Mouse (Mus musculus) hindbrain, embryonic 16.5 days (tissue): Measurements from ENCODE around the gene Oxct1. TPM values are rescaled to one million over a fixed set of nuclear protein-coding genes. Genes with fewer than 3 reads are reported as not detected.

ENCODE experiments used
- ATAC-seq: fragments of 200-750 bp; cut with Nextera tagmentation; 2 replicates; pipeline ENCODE4 v1.8.0; 2017; ENCODE audit warnings: moderate TSS enrichment, moderate library complexity
- H3K27ac ChIP-seq: fragments of 300-500 bp; sonication (generic); 2 replicates; pipeline ENCODE4 v1.5.1; 2014; ENCODE audit warnings: low read depth, mild to moderate bottlenecking, control low read depth, low read length, moderate library complexity
- H3K27me3 ChIP-seq: fragments of 300-500 bp; sonication (generic); replicated peaks from 2 replicates; pipeline ENCODE4 v1.6.1; 2014; ENCODE audit warnings: low read length; ENCODE audit not compliant: control insufficient read depth, insufficient read depth
- H3K36me3 ChIP-seq: fragments of 300-500 bp; sonication (generic); 2 replicates; pipeline ENCODE4 v1.6.1; 2014; ENCODE audit warnings: mild to moderate bottlenecking, low read length, moderate library complexity, mixed read lengths; ENCODE audit not compliant: control insufficient read depth, insufficient read depth
- H3K4me1 ChIP-seq: fragments of 300-500 bp; sonication (generic); 2 replicates; pipeline ENCODE4 v1.6.1; 2014; ENCODE audit warnings: low read depth, low read length; ENCODE audit not compliant: control insufficient read depth, insufficient read depth
- H3K4me2 ChIP-seq: fragments of 300-500 bp; sonication (generic); 2 replicates; pipeline ENCODE4 v1.6.1; 2014; ENCODE audit warnings: mild to moderate bottlenecking, low read length, control low read depth, moderate library complexity
- H3K4me3 ChIP-seq: fragments of 300-500 bp; sonication (generic); 2 replicates; pipeline ENCODE4 v1.5.1; 2014; ENCODE audit warnings: mild to moderate bottlenecking, low read length, control low read depth, moderate library complexity
- H3K9ac ChIP-seq: fragments of 300-500 bp; sonication (generic); 2 replicates; pipeline ENCODE4 v1.6.1; 2014; ENCODE audit warnings: low read depth, mild to moderate bottlenecking, control low read depth, low read length, moderate library complexity
- H3K9me3 ChIP-seq: fragments of 300-500 bp; sonication (generic); 2 replicates; pipeline ENCODE4 v1.6.1; 2014; ENCODE audit warnings: mild to moderate bottlenecking, low read length, moderate library complexity; ENCODE audit not compliant: control insufficient read depth
- WGBS: fragments of 180-500 bp; shearing (Covaris S2); extraction: QIAGEN DNeasy Blood & Tissue Kit; methylation state at CpG from one replicate; pipeline ENCODE4 v1.1.7; 2014; 5-methylcytosine and 5-hydroxymethylcytosine counted together
- polyA plus RNA-seq: library from polyadenylated mRNA; unstranded; fragments of >200 nt; fragmentation: Nextera tagmentation; extraction: Ambion mirVana; gene quantifications from 2 replicates; pipeline ENCODE4 v1.2.1, GENCODE M21; 2015

Oxct1 gene
- polyA plus RNA-seq, 1 experiment from 2014 or later, result 495 TPM

DNA sequence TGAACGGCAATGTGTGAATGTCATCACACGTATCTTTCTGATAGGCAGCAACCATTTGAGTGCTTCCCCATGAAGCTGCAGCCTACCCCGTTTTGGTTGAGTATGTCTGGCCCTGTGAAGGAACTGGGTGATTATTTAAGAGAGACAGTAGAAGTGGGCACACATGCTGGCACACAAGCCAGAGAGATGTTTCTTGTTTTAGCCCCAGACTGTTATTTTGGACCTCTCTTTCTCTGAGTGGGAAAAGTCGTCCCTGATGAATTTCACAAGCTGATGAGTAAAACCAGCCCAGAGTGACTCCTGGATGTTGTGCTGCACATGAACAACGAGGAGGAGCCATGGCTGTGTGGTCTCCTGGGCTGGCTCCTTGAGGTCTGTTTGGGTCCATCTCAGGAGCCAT is 37.4 kb downstream of the Oxct1 start:
- H3K4me3 ChIP-seq, result no peak overlapping the region
- no peaks in the 10 kb centered on the region for H3K9me3 ChIP-seq
- no peak overlapping the region for H3K27ac ChIP-seq
- no peak for ATAC-seq
- H3K4me1 ChIP-seq, result no peaks in the 10 kb centered on the region
- H3K9ac ChIP-seq, result no peak overlapping the region
- no peaks in the 10 kb centered on the region for H3K27me3 ChIP-seq
- no peak overlapping the region for H3K4me2 ChIP-seq
- peaks cover 18% of the 10 kb centered on the region for H3K36me3 ChIP-seq
- 86% methylated on average over 5 of the region's 5 CpGs for WGBS

DNA sequence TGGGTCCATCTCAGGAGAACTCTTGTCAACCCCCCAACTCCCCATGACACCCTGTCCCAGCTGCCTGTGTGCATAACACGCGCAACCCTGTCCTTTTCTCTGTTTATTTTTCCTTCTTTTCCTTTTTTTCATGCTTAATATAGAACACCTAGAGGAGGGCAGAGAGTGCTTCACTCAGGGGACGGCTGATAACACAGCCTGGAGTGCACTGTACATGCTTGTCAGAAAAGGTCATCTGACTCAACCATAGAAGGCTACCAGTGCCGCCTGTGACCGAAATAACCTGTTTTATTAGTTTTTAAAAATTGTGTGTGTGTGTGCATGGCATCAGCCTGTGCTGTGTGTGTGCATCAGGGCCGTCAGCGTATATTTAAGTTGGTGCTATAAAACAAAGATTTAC is 37.8 kb downstream of the Oxct1 start:
- WGBS, result 92% methylated on average over 7 of the region's 7 CpGs
- H3K9me3 ChIP-seq, result no peaks in the 10 kb centered on the region
- no peaks in the 10 kb centered on the region for H3K4me1 ChIP-seq
- H3K4me2 ChIP-seq, result no peak overlapping the region
- H3K4me3 ChIP-seq, result no peak overlapping the region
- peaks cover 18% of the 10 kb centered on the region for H3K36me3 ChIP-seq
- no peak overlapping the region for H3K9ac ChIP-seq
- ATAC-seq, result no peak
- no peaks in the 10 kb centered on the region for H3K27me3 ChIP-seq
- H3K27ac ChIP-seq, result no peak overlapping the region

DNA sequence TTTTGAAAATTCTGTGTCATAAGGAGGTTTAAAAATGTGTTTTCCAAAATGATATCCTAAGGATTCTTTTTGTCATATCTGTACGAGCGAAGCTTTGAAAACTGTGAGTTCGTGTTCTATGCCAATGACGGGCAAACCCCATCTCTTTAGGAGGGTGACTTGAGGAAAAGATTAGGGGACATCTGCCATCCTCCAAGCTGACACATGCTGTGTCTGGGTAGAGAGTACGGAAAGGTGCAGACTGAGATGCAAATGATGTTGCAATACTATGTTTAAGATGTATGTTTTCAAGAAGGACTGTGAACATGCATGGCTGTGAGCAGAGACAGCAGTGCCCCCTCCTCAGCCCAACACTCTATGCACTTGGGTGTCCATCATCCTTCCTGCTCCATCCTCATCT is 38.5 kb downstream of the Oxct1 start:
- Histone ChIP-seq H3K4me1 (no peaks in the 10 kb centered on the region), H3K9me3 (no peaks in the 10 kb centered on the region), H3K36me3 (peaks cover 18% of the 10 kb centered on the region), H3K27ac (no peak overlapping the region), H3K4me2 (no peak overlapping the region), H3K9ac (no peak overlapping the region), H3K27me3 (no peaks in the 10 kb centered on the region), H3K4me3 (no peak overlapping the region)
- WGBS, result 95% methylated on average over 5 of the region's 5 CpGs
- ATAC-seq, result no peak

DNA sequence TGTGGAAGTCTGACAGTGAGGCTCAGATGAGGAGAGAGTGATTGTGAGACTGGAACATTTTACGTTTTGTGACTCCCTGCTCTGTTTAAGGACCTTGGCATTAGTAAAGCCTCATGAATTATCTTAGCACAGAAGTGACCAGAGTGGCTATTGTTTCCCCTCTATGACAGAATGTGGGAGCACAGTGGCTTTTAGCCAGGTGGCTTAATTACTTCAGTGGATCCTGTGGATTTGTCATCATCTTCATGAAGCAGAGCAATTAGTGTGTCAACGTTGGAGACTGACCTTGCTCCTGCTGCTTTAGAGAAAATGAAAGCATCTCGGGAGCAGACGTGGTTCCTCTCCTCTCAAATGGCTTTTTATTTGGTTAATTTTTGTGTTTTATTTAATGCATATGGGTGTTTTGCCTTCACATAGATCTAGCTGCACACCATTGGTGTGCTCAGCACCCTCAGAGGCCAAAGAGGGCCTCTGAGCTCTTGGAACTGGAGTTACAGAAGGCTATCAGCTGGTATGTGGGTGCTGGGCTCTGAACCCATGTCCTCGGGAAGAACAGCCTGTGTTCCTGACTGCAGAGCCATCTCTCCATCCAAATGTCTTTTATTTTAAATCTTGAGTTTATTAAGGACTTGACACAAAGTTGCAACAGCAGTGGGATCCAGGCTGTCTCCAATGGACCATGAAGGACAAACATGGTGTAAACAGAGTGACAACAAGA is 41.2 kb downstream of the Oxct1 start:
- Histone ChIP-seq H3K4me3 (no peak overlapping the region), H3K4me1 (no peaks in the 10 kb centered on the region), H3K9me3 (no peaks in the 10 kb centered on the region), H3K4me2 (no peak overlapping the region), H3K27ac (no peak overlapping the region), H3K27me3 (no peaks in the 10 kb centered on the region), H3K36me3 (peaks cover 3% of the 10 kb centered on the region; the same call in 1 of the 2 replicates), H3K9ac (no peak overlapping the region)
- WGBS, result 50% methylated on average over 5 of the region's 5 CpGs
- ATAC-seq, result peak; percentile 31

DNA sequence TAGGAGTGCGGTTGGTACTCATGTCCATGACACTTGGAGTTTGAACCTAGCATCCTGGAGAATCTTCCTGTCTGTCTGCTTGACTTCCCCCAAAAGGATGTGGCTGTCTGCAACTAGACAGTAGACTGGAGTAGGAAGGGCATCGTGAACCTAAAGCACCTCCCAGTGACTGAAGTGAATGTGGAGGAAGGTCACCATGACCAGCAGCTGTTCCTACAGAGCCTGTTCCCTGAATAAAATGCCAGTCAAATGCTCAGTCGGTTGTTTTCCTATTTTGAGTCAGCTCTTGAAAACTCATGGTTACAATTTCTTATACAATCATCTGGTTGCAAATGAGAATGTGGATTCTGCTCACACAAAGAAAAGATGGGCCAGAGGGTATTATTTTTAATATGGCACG is 51.8 kb downstream of the Oxct1 start:
- 84% methylated on average over 4 of the region's 4 CpGs for WGBS
- ATAC-seq, result no peak
- Histone ChIP-seq H3K4me1 (no peaks in the 10 kb centered on the region), H3K4me3 (no peak overlapping the region), H3K9me3 (no peaks in the 10 kb centered on the region), H3K27ac (no peak overlapping the region), H3K4me2 (no peak overlapping the region), H3K36me3 (peaks cover 2% of the 10 kb centered on the region), H3K9ac (no peak overlapping the region), H3K27me3 (no peaks in the 10 kb centered on the region)

DNA sequence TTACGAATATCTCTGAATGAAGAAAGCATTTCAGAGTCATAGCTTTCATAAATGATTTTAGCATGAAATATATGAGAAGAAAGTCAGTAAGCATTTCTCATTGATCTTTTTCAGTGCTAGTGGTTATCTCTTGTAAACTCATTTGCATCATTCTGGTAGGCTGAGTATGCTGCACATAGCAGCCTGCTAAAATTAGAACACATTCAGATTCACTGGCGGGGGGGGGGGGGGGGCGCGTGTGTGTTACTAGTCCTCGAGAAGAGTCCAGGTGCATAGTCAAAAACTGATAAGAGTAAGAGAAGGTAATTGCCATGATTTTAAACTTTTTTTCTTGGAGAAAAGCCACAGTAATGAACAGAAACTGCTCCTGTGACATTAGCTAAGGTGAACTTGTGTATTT is 52.6 kb downstream of the Oxct1 start:
- WGBS, result 90% methylated on average over 5 of the region's 5 CpGs
- H3K27ac ChIP-seq, result no peak overlapping the region
- H3K27me3 ChIP-seq, result no peaks in the 10 kb centered on the region
- H3K4me1 ChIP-seq, result no peaks in the 10 kb centered on the region
- no peak overlapping the region for H3K4me3 ChIP-seq
- no peaks in the 10 kb centered on the region for H3K9me3 ChIP-seq
- no peak overlapping the region for H3K4me2 ChIP-seq
- ATAC-seq, result no peak
- no peaks in the 10 kb centered on the region; the same call in none of the 2 replicates for H3K36me3 ChIP-seq
- H3K9ac ChIP-seq, result no peak overlapping the region

DNA sequence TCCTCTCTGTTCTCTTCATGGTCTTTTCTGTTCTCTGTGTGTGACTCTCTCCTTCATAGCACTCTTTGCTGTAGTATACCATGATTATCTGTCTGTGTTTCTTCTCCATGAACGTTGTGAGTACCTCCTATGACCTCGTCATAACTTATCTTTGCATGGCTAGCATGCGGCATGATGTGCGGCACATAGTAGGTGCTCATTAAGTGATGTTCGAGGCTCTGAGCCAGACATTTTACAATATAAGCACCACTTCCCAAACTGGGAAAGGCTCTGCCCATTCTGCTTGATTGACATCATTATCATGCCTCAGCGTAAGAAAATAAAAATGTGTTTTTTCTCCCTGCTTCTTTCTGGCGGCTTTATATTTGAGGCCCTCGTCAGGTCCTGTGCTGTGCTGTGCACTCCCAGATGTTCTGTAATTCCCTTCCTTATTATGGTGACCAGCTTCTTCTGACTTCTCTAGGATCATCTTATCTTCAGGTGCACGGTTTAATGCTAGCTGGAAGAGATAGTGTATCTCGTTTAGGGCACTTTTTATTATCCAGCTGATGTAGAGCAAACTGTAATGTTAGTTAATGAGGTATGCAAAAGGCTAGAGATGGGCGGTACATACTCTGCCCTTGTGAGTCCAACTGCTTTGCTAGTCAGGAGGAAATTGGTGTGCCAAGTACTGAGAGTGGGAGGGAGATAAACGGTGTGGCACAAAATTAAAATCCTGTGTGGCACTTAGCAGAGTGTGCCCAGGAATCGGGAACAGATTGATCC is 53.4 kb downstream of the Oxct1 start:
- no peaks in the 10 kb centered on the region for H3K27me3 ChIP-seq
- no peak overlapping the region for H3K4me2 ChIP-seq
- H3K9me3 ChIP-seq, result no peaks in the 10 kb centered on the region
- no peak overlapping the region for H3K4me3 ChIP-seq
- no peak overlapping the region for H3K9ac ChIP-seq
- ATAC-seq, result no peak
- no peaks in the 10 kb centered on the region for H3K4me1 ChIP-seq
- H3K36me3 ChIP-seq, result no peaks in the 10 kb centered on the region; the same call in none of the 2 replicates
- no peak overlapping the region for H3K27ac ChIP-seq
- 87% methylated on average over 13 of the region's 13 CpGs for WGBS

DNA sequence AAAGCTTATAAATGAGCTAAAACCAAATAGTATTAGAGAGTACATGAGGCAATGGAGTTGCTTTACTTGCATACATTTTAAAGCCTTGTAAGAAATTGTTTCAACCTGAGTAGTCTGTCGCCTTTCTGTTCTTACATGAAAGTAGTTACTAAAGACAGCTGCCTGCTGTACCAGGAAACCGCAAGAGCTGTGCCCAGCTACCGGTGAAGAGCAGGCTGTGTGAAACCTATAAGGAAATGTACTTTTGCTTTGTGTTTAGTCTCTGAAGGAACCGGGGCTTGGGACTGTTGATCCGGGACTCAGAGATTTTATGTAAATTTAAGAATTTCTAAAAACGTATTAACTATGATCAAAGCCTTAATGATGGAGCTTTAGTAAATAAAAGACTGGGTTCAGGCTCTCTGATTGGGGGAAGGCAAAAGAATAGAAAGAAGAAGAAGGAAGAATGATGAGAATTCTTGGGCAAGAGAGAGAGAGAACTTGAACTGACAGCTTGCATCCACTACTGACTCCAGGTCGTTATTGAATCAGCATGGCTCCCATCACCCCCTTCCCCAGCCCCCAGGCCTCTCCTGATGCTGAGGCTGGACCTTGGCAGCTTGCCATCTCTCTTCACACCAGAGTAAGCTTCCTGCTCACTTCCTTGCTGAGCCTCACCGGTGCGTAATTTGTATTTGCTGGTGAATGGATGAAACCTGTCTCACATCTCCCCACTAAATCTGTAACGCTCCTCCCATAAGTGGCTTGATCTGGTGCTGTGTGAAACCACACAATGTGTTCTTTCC is 59.6 kb downstream of the Oxct1 start:
- Histone ChIP-seq H3K27ac (no peak overlapping the region), H3K9ac (no peak overlapping the region), H3K9me3 (no peaks in the 10 kb centered on the region), H3K4me1 (no peaks in the 10 kb centered on the region), H3K4me3 (no peak overlapping the region), H3K4me2 (no peak overlapping the region), H3K27me3 (no peaks in the 10 kb centered on the region), H3K36me3 (no peaks in the 10 kb centered on the region)
- peak; percentile 43; the same call in 1 of the 2 replicates for ATAC-seq
- WGBS, result 66% methylated on average over 10 of the region's 10 CpGs

DNA sequence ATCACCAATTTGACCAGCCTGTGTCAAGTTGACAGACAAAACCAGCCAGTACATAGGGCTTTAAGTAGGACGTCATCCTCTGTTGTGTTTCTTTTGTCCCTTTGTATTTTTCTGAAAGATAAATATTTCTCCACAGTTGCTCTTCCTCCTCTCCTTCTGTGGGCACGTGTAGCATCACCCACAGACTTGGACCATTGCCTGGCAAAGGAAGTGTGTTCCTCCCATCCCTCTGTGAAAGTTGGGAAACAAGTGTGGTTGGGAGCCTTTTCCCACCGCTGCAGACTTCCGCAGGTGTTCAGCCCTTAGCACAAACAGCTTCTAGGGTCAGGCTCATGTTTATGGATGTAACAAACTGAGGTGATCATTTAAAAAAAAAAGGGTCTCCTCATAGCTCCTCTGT is 61.3 kb downstream of the Oxct1 start:
- H3K27me3 ChIP-seq, result no peaks in the 10 kb centered on the region
- no peaks in the 10 kb centered on the region for H3K9me3 ChIP-seq
- no peak for ATAC-seq
- no peak overlapping the region for H3K4me2 ChIP-seq
- 55% methylated on average over 4 of the region's 4 CpGs for WGBS
- no peak overlapping the region for H3K27ac ChIP-seq
- no peak overlapping the region for H3K4me3 ChIP-seq
- H3K36me3 ChIP-seq, result peaks cover 14% of the 10 kb centered on the region
- H3K9ac ChIP-seq, result no peak overlapping the region
- H3K4me1 ChIP-seq, result no peaks in the 10 kb centered on the region
